Mouse (Mus musculus): Measurements from ENCODE around the gene Trnt1. TPM values are rescaled to one million over a fixed set of nuclear protein-coding genes. Genes with fewer than 3 reads are reported as not detected.

Trnt1 gene
- polyA plus RNA-seq, 1 experiment from 2014 or later, result 58.7 TPM

DNA sequence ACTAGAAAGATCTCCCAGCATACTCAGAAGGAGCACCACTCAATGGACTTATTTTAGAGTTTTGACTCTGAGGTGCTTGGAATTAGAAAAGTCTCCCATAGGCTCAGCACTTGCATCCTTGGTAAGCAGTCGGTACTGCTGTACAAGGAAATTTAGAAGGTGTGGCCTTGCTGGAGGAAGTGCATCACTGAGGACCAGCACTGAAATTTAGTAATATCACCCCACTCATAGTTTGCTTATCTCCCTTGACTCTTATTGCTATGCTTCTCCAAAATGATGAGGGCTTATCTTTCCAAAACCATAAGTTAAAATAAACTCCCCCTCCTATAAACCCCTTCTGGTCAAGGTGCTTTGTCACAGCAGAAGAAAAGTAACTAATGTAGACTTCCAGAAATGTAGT lies 7.4 kb upstream of the Trnt1 start:
- no peak overlapping the region for H3K4me3 ChIP-seq (ENCODE audit: low read depth, low read length)
- H3K4me1 ChIP-seq (ENCODE audit: control insufficient read depth, insufficient read depth, low read length), result no peaks in the 10 kb centered on the region
- H3K36me3 ChIP-seq (ENCODE audit: control insufficient read depth, insufficient read depth, low read length), result no peaks in the 10 kb centered on the region
- H3K9me3 ChIP-seq (ENCODE audit: control insufficient read depth, low read length), result no peaks in the 10 kb centered on the region
- no peak overlapping the region for H3K9ac ChIP-seq (ENCODE audit: low read depth, low read length)
- H3K27ac ChIP-seq (replicated peaks; ENCODE audit: low read depth, low read length), result no peak overlapping the region
- no peak overlapping the region for H3K4me2 ChIP-seq (ENCODE audit: low read depth, low read length)
- ATAC-seq (ENCODE audit: low read depth), result no peak
- 86% methylated on average over 1 of the region's 1 CpGs for WGBS
- no peaks in the 10 kb centered on the region for H3K27me3 ChIP-seq (replicated peaks; ENCODE audit: control insufficient read depth, insufficient read depth, low read length)
- DNase-seq (ENCODE audit: low spot score), result no peak

DNA sequence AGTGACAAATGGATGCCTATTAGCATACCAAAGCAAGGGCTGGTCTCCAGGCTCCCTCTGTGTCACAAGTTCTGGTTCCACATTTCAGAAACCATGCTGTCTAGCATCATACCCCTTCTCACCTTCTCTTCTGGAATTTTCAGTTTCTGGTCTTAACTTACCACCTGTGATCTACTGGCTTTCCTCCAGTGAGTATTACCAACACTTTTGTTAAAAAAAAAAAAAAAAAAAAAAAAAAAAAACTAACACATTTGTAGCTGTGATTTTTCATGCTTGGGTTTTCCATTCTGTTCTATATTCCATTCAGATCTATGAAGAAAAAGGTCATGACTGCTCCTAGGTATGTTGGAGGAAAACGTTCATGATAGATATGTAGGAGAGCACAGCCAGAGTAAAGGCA lies 3.0 kb upstream of the Trnt1 start:
- Histone ChIP-seq H3K27me3 (replicated peaks; ENCODE audit: control insufficient read depth, insufficient read depth, low read length) (no peaks in the 10 kb centered on the region), H3K36me3 (ENCODE audit: control insufficient read depth, insufficient read depth, low read length) (no peaks in the 10 kb centered on the region), H3K9ac (ENCODE audit: low read depth, low read length) (no peak overlapping the region), H3K4me2 (ENCODE audit: low read depth, low read length) (no peak overlapping the region), H3K9me3 (ENCODE audit: control insufficient read depth, low read length) (no peaks in the 10 kb centered on the region), H3K4me1 (ENCODE audit: control insufficient read depth, insufficient read depth, low read length) (peaks cover 9% of the 10 kb centered on the region; the same call in 1 of the 2 replicates), H3K27ac (replicated peaks; ENCODE audit: low read depth, low read length) (no peak overlapping the region), H3K4me3 (ENCODE audit: low read depth, low read length) (no peak overlapping the region)
- 71% methylated on average over 1 of the region's 1 CpGs for WGBS
- ATAC-seq (ENCODE audit: low read depth) (no peak), DNase-seq (ENCODE audit: low spot score) (no peak)

DNA sequence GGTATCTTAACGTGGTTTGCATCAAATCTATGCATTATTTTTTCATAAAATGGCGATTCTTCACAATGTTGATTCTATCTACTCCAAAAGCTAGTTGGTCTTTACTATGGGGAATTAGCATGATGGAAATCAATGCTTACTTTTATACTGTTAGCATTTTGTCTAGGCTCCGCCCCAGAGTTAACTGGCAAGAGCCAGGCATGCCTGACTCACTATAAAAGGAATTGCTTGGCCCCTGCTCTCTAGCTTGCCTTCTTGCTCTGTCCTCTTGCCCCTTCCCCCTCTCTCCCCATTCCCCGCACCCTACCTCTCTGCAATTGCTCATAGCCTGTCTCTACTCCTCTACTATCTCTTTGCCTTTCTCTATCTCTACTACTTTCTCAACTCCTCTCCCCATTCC lies 2.1 kb upstream of the Trnt1 start:
- H3K4me2 ChIP-seq (ENCODE audit: low read depth, low read length), result no peak overlapping the region
- no peak for DNase-seq (ENCODE audit: low spot score)
- no peaks in the 10 kb centered on the region for H3K9me3 ChIP-seq (ENCODE audit: control insufficient read depth, low read length)
- H3K27me3 ChIP-seq (replicated peaks; ENCODE audit: control insufficient read depth, insufficient read depth, low read length), result no peaks in the 10 kb centered on the region
- no peak overlapping the region for H3K27ac ChIP-seq (replicated peaks; ENCODE audit: low read depth, low read length)
- H3K4me1 ChIP-seq (ENCODE audit: control insufficient read depth, insufficient read depth, low read length), result peaks cover 9% of the 10 kb centered on the region; the same call in 1 of the 2 replicates
- 80% methylated on average over 4 of the region's 4 CpGs for WGBS
- H3K36me3 ChIP-seq (ENCODE audit: control insufficient read depth, insufficient read depth, low read length), result peaks cover 7% of the 10 kb centered on the region; the same call in 1 of the 2 replicates
- H3K9ac ChIP-seq (ENCODE audit: low read depth, low read length), result no peak overlapping the region
- H3K4me3 ChIP-seq (ENCODE audit: low read depth, low read length), result no peak overlapping the region
- no peak for ATAC-seq (ENCODE audit: low read depth)

DNA sequence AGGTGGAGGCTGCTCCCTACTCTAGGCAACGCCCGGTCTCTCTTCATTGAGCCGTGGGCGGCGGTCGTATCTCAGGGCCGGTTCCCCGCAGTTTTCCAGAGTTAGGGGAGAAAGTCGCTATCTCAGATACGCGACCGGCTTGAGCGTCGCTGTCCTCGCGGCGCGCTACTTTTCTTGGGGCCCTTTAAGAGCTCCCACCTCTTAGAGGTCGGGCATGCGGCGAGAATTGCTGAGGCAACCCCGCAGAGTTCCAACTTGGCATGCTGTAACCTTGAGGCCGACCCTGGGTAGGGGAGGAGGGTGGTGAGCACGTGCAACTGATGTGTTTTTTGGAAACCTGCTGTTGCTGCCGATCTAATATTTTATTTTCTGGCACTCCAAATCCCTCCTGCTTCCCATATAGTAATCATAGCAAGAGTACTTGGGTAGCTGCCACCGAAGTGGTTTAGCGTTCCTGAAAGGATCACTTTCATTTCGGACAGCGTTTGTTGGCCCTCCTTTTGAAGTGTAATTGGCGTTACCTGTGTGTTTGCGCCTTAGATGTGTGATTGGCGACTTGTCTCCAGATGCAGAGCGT lies 458 bp downstream of the Trnt1 start:
- ATAC-seq (ENCODE audit: low read depth) (peak; percentile 76), DNase-seq (ENCODE audit: low spot score) (no peak)
- Histone ChIP-seq H3K27ac (replicated peaks; ENCODE audit: low read depth, low read length) (no peak overlapping the region; the same call in 1 of the 2 replicates), H3K4me2 (ENCODE audit: low read depth, low read length) (peak overlapping the region; percentile 85), H3K9ac (ENCODE audit: low read depth, low read length) (peak overlapping the region; percentile 74), H3K4me3 (ENCODE audit: low read depth, low read length) (peak overlapping the region; percentile 75), H3K27me3 (replicated peaks; ENCODE audit: control insufficient read depth, insufficient read depth, low read length) (no peaks in the 10 kb centered on the region), H3K4me1 (ENCODE audit: control insufficient read depth, insufficient read depth, low read length) (peaks cover 9% of the 10 kb centered on the region; the same call in 1 of the 2 replicates), H3K9me3 (ENCODE audit: control insufficient read depth, low read length) (no peaks in the 10 kb centered on the region), H3K36me3 (ENCODE audit: control insufficient read depth, insufficient read depth, low read length) (peaks cover 30% of the 10 kb centered on the region)
- under 1% methylated on average over 23 of the region's 33 CpGs for WGBS

DNA sequence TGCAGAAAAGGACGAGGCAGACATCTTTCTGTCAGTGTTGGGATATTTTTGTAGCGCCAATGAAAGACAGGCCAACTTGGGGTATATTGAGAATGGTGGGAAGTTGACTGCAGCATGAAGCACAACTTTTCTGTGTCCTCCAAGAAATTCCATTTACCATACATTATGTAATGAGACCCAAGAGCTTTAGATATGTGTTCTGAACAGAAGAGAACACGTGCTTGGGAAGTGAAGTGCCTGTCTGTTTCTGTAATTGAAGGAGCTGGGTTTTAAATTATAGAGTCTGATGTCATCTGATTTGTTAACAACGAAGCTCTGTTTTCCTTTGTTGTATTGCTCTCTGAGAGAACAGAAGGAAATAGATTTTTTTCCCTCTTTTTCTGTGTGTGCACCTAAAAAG lies 1.1 kb downstream of the Trnt1 start:
- Histone ChIP-seq H3K27ac (replicated peaks; ENCODE audit: low read depth, low read length) (no peak overlapping the region), H3K36me3 (ENCODE audit: control insufficient read depth, insufficient read depth, low read length) (peaks cover 34% of the 10 kb centered on the region), H3K27me3 (replicated peaks; ENCODE audit: control insufficient read depth, insufficient read depth, low read length) (no peaks in the 10 kb centered on the region), H3K4me2 (ENCODE audit: low read depth, low read length) (peak overlapping the region; percentile 85), H3K9me3 (ENCODE audit: control insufficient read depth, low read length) (no peaks in the 10 kb centered on the region), H3K4me1 (ENCODE audit: control insufficient read depth, insufficient read depth, low read length) (peaks cover 9% of the 10 kb centered on the region; the same call in 1 of the 2 replicates), H3K9ac (ENCODE audit: low read depth, low read length) (peak overlapping the region; percentile 74), H3K4me3 (ENCODE audit: low read depth, low read length) (peak overlapping the region; percentile 75)
- 38% methylated on average over 4 of the region's 4 CpGs for WGBS
- no peak for ATAC-seq (ENCODE audit: low read depth)
- no peak for DNase-seq (ENCODE audit: low spot score)

DNA sequence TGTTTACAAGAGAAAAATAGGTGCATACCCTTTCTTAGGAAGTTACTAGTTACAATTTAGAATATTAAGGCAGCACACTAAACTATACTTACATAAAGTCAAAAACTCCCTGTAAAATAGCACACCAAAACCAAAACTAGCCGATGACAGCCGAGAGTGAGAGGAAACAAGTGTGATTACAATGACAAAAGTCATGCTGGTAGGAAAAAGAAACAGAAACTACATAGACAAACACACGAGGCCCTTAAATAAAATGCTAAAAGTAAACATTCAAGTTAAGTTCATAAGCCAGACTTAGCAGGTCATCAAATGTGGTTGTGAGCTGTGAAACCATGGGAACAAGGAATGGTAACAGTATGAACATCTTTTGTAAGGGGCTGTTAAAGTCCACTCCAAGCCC lies 18.2 kb downstream of the Trnt1 start:
- H3K27ac ChIP-seq (replicated peaks; ENCODE audit: low read depth, low read length), result no peak overlapping the region
- 90% methylated on average over 3 of the region's 3 CpGs for WGBS
- no peaks in the 10 kb centered on the region for H3K27me3 ChIP-seq (replicated peaks; ENCODE audit: control insufficient read depth, insufficient read depth, low read length)
- H3K4me3 ChIP-seq (ENCODE audit: low read depth, low read length), result no peak overlapping the region
- H3K4me2 ChIP-seq (ENCODE audit: low read depth, low read length), result no peak overlapping the region
- H3K9ac ChIP-seq (ENCODE audit: low read depth, low read length), result no peak overlapping the region
- ATAC-seq (ENCODE audit: low read depth), result no peak
- H3K9me3 ChIP-seq (ENCODE audit: control insufficient read depth, low read length), result no peaks in the 10 kb centered on the region
- no peaks in the 10 kb centered on the region for H3K4me1 ChIP-seq (ENCODE audit: control insufficient read depth, insufficient read depth, low read length)
- DNase-seq (ENCODE audit: low spot score), result no peak
- peaks cover 43% of the 10 kb centered on the region for H3K36me3 ChIP-seq (ENCODE audit: control insufficient read depth, insufficient read depth, low read length)

DNA sequence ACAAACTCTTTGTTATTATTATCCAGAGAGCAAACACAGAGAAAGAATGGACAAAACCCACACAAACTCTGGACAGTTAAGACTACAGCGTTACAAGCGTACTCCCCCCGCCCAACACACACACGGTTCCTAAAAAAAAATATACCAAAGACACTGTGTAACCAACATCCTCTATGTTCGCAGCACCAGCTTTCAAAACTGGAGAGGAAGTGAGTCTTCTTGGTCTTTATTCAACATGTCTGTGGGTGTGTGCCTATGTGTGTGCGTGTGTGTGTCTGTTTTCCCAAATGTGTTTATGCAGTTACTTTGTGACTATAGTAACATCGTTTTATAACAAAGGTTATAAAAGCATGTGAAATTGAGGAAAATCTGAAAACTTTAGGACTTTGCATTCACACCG lies 22.5 kb downstream of the Trnt1 start:
- Histone ChIP-seq H3K36me3 (ENCODE audit: control insufficient read depth, insufficient read depth, low read length) (peaks cover 57% of the 10 kb centered on the region), H3K27ac (replicated peaks; ENCODE audit: low read depth, low read length) (no peak overlapping the region), H3K27me3 (replicated peaks; ENCODE audit: control insufficient read depth, insufficient read depth, low read length) (no peaks in the 10 kb centered on the region), H3K4me1 (ENCODE audit: control insufficient read depth, insufficient read depth, low read length) (no peaks in the 10 kb centered on the region), H3K9me3 (ENCODE audit: control insufficient read depth, low read length) (no peaks in the 10 kb centered on the region), H3K9ac (ENCODE audit: low read depth, low read length) (no peak overlapping the region), H3K4me3 (ENCODE audit: low read depth, low read length) (no peak overlapping the region), H3K4me2 (ENCODE audit: low read depth, low read length) (no peak overlapping the region)
- DNase-seq (ENCODE audit: low spot score), result no peak
- no peak for ATAC-seq (ENCODE audit: low read depth)
- 92% methylated on average over 8 of the region's 8 CpGs for WGBS

DNA sequence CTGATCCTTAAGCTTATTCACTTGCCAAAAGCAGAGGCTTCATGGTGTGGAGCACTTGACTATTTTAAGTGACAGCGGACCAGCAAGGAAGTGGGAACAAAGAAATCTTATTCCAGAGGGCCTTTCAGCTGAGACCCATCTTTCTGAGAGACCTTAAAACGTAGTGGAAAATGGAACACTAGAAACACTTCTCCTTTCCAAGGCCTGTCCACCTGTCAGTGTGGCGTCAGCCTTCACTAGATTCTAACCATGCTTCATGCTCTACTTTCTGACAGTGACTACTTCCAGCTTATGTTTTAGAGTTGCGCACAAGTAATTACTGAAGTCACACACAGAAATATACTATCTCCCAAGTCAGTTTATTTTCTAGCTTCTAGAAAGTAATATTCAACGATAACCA lies 23.6 kb downstream of the Trnt1 start:
- no peaks in the 10 kb centered on the region for H3K9me3 ChIP-seq (ENCODE audit: control insufficient read depth, low read length)
- H3K4me2 ChIP-seq (ENCODE audit: low read depth, low read length), result no peak overlapping the region
- peaks cover 53% of the 10 kb centered on the region for H3K36me3 ChIP-seq (ENCODE audit: control insufficient read depth, insufficient read depth, low read length)
- no peak overlapping the region for H3K4me3 ChIP-seq (ENCODE audit: low read depth, low read length)
- no peak overlapping the region for H3K27ac ChIP-seq (replicated peaks; ENCODE audit: low read depth, low read length)
- H3K9ac ChIP-seq (ENCODE audit: low read depth, low read length), result no peak overlapping the region
- WGBS, result 88% methylated on average over 5 of the region's 5 CpGs
- ATAC-seq (ENCODE audit: low read depth) (no peak), DNase-seq (ENCODE audit: low spot score) (no peak)
- no peaks in the 10 kb centered on the region for H3K4me1 ChIP-seq (ENCODE audit: control insufficient read depth, insufficient read depth, low read length)
- no peaks in the 10 kb centered on the region for H3K27me3 ChIP-seq (replicated peaks; ENCODE audit: control insufficient read depth, insufficient read depth, low read length)

DNA sequence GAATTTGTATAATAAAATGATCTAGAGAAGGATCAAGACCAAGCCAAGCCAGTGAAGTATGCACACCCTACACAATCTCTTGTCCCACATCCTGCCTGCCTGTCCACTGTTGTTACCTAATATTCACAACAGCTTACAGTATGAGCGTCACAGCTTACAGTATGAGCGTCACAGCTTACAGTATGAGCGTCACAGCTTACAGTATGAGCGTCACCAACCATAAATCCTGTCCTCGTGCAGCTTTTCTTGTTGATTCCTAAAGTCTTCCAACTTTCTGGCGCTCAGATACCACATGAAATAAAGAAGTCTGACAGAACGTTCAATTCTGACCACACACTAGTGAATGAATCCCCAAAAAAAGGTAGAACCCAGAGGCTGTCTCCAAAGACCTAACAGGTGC lies 24.2 kb downstream of the Trnt1 start:
- H3K36me3 ChIP-seq (ENCODE audit: control insufficient read depth, insufficient read depth, low read length), result peaks cover 53% of the 10 kb centered on the region
- no peaks in the 10 kb centered on the region for H3K27me3 ChIP-seq (replicated peaks; ENCODE audit: control insufficient read depth, insufficient read depth, low read length)
- no peaks in the 10 kb centered on the region for H3K4me1 ChIP-seq (ENCODE audit: control insufficient read depth, insufficient read depth, low read length)
- no peak for DNase-seq (ENCODE audit: low spot score)
- H3K4me3 ChIP-seq (ENCODE audit: low read depth, low read length), result no peak overlapping the region
- no peak overlapping the region for H3K4me2 ChIP-seq (ENCODE audit: low read depth, low read length)
- 97% methylated on average over 7 of the region's 7 CpGs for WGBS
- H3K9ac ChIP-seq (ENCODE audit: low read depth, low read length), result no peak overlapping the region
- no peak for ATAC-seq (ENCODE audit: low read depth)
- no peak overlapping the region for H3K27ac ChIP-seq (replicated peaks; ENCODE audit: low read depth, low read length)
- no peaks in the 10 kb centered on the region for H3K9me3 ChIP-seq (ENCODE audit: control insufficient read depth, low read length)
